Mouse (Mus musculus) granulocyte monocyte progenitor cell, adult 5-6 weeks (primary cell): ENCODE data around the gene Hist1h2bq. TPM values are rescaled to one million over a fixed set of nuclear protein-coding genes. Genes with fewer than 3 reads are reported as not detected.
A peak's percentile ranks its signal among the peaks of the same experiment; 100 is the strongest.
"Not testable (repeated sequence)": the region's sequence is repeated elsewhere in the genome, so short reads cannot be mapped to it uniquely, and the experiment has no call there.

Source experiments
- ATAC-seq: replicated peaks from 2 replicates; pipeline ENCODE4 v1.8.0; 2016; ENCODE audit warnings: mild to moderate bottlenecking, moderate TSS enrichment, inconsistent platforms; ENCODE audit not compliant: poor library complexity, severe bottlenecking
- total RNA-seq, 2 experiments: library from RNA; stranded (forward) in 1 of 2; stranded (reverse) in 1 of 2; fragments of 200-712, 200-1000 nt in 1 of 2; fragments of >200 nt in 1 of 2; fragmentation: Nextera tagmentation in 1 of 2; gene quantifications; 2 replicates each; pipeline ENCODE4 v1.2.3; 2014 to 2017

Gene Hist1h2bq
- total RNA-seq (2014; fragmentation: Nextera tagmentation): 261 and 279 TPM in 2 replicates
- total RNA-seq (2017): 496 and 652 TPM in 2 replicates

- ATAC-seq: peak; percentile 71
Observed at GRCm38 (mm10) chr13:21810073-21810472, at the start of gene Hist1h2bq, which contains the start of gene Hist1h2ao. TSS of gene Hist1h2bq (minus strand) at chr13:21810197. TSS of gene Hist1h2ao (plus strand) at chr13:21810465.

DNA sequence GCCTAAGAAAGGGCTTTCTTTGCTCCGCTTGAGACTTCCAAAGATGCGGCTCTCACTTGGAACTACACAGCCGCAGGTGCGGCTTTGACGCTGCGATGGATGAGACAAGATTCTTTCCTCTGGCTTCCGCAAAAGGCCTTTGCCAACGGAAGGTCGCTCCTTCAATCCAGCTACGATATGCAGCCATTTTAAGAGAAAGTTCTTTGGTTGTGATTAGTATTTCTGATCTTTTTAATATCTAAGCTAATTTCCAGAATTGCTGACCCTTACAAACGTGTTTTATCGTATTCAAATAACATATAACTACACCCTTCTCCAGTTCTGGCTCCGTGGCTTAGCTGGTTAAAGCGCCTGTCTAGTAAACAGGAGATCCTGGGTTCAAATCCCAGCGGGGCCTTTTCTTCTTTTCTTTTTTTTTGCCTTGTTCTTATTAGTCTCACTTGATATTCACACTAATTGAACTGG, 45.7 kb upstream of the Hist1h2bq start:
- ATAC-seq: no peak

DNA sequence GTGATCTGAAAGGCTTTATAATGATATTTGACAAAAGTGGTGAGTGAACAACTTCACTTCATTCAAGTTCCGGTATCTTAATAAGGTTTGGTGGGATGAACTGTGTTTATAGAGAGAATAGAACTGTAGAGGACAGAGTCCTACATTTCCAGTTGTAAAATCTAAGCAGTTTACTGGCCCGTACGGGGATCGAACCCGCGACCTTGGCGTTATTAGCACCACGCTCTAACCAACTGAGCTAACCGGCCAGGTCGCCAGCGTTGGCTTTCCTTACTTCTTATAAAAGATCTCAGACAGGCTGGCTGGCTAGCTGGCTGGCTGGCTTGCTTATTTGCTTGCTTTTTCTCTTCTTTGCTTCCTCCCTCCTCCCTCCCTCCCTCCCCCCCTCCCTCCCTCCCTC, 45.1 kb upstream of the Hist1h2bq start:
- ATAC-seq: no peak

- peak; percentile 70 for ATAC-seq
Observed at GRCm38 (mm10) chr13:21852215-21852945, 42.4 kb upstream of the Hist1h2bq start.

- ATAC-seq: not testable (repeated sequence)
Observed at GRCm38 (mm10) chr13:21850696-21851095, 40.7 kb upstream of the Hist1h2bq start.

DNA sequence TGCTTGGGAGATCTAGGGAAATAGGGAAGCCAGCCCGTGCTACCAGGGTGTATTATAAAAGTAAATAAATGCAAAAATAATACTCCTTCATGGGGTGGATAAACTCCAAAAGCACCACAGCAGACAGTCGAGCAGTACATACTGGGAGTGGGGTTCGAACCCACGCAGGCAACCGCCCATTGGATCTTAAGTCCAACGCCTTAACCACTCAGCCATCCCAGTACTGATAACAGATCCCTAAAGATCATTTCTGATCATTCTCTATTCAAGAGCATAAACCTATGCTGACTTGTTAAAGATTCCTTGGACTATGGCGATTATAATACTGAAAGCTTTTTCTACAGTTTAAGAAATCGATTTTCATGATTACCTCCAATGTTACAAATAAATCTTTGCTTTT, 37.9 kb upstream of the Hist1h2bq start:
- no peak for ATAC-seq

GRCm38 (mm10) chr13:21846356-21846755, 36.4 kb upstream of the Hist1h2bq start:
- peak; percentile 86 for ATAC-seq

GRCm38 (mm10) chr13:21840508-21840907, 30.5 kb upstream of the Hist1h2bq start:
- ATAC-seq: peak; percentile 90

GRCm38 (mm10) chr13:21833461-21833860, 23.5 kb upstream of the Hist1h2bq start, which contains the start of the genes Hist1h2ap and Hist1h2br:
TSS of gene Hist1h2ap (minus strand) at chr13:21833507.
TSS of gene Hist1h2br (plus strand) at chr13:21833743.
- peak; percentile 68 for ATAC-seq

- ATAC-seq: peak; percentile 46
Observed at GRCm38 (mm10) chr13:21831418-21832394, 21.7 kb upstream of the Hist1h2bq start, which contains the start of gene Hist1h4n. TSS of gene Hist1h4n (minus strand) at chr13:21832196.

- ATAC-seq: no peak
Observed at GRCm38 (mm10) chr13:21830344-21830743, 20.3 kb upstream of the Hist1h2bq start.

GRCm38 (mm10) chr13:21828511-21828910, 18.5 kb upstream of the Hist1h2bq start:
- ATAC-seq: no peak

GRCm38 (mm10) chr13:21820082-21820890, 10.3 kb upstream of the Hist1h2bq start:
- peak; percentile 55; the same call in 1 of the 2 replicates for ATAC-seq

- ATAC-seq: peak; percentile 28
Observed at GRCm38 (mm10) chr13:21812092-21812491, 2.1 kb upstream of the Hist1h2bq start.

DNA sequence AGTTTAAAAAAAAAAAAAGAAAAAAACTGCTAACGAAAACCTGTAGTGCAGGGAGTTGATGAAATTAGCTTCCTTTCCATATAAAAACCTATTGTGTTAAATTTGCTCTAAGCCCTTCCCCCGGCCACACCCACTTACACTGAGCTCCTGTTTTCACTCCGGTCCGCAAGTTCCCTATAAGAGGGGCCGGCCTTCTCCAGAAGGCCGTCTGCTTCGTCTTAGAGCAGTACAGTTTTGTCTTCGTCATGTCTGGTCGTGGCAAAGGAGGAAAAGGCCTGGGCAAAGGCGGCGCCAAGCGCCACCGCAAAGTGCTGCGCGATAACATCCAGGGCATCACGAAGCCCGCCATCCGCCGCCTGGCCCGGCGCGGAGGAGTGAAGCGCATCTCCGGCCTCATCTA, 1.5 kb upstream of the Hist1h2bq start, which contains the start of gene Hist1h4m:
Gene Hist1h4m (plus strand): TSS at position 208 of the 400 bp plus-strand sequence.
- ATAC-seq: peak; percentile 50

- ATAC-seq: peak; percentile 21
Observed at GRCm38 (mm10) chr13:21811074-21811473, 1.1 kb upstream of the Hist1h2bq start.

DNA sequence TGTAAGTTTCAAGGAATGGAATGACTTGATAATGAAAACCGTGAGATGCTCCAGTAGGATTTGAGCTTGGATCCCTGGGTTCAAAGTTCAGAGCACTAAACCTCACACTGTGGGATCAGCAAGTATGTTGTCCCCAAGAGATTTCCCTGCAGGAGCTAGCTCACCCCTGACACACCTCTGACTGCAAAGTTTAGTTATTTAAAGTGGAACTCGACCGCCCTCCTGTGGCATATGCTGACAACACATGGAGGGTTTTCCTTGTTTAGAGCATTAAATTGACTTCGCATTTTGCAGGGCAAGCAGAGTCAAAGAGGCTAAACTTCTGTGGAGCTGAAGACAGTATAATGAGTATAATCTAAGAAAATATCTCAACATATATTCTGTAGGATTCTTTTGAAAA, 6.9 kb downstream of the Hist1h2bq start:
- peak; percentile 93 for ATAC-seq

DNA sequence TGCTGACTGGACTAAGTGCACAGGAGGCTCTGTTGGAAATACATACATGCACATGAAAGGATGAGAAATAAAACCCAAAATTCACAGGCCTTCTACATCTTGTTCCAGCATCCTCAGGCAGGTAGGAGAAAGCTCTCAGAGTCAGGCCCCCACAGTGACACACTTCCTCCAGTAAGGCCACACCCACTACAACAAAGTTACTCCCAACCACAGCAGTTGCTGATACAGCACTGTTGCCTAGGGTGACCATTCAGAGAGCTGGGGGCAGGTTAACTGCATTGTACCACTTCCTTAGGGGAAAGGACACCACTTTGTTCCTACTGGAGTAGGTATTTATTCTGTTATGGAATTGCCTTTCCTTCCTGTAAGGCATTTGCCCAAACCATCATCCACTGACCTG, 12.8 kb downstream of the Hist1h2bq start:
- peak; percentile 94 for ATAC-seq

GRCm38 (mm10) chr13:21795584-21795983, 14.4 kb downstream of the Hist1h2bq start:
- no peak for ATAC-seq
